Mouse (Mus musculus) erythroblast, embryonic 14.5 days (primary cell): Measurements from ENCODE around the gene Limch1. TPM values are rescaled to one million over a fixed set of nuclear protein-coding genes. Genes with fewer than 3 reads are reported as not detected.

Experiments used
- H3K27me3 ChIP-seq: 2 replicates; pipeline ENCODE4 v1.6.1; 2012; ENCODE audit warnings: inconsistent platforms; ENCODE audit not compliant: control insufficient read depth
- H3K36me3 ChIP-seq: 2 replicates; pipeline ENCODE4 v1.6.1; 2012; ENCODE audit warnings: mild to moderate bottlenecking, inconsistent platforms; ENCODE audit not compliant: control insufficient read depth
- H3K4me1 ChIP-seq: 2 replicates; pipeline ENCODE4 v1.6.1; 2012; ENCODE audit warnings: inconsistent platforms; ENCODE audit not compliant: control insufficient read depth
- H3K4me3 ChIP-seq: replicated peaks from 2 replicates; pipeline ENCODE3; 2012; ENCODE audit warnings: moderate library complexity, mild to moderate bottlenecking, inconsistent platforms
- H3K9me3 ChIP-seq: 2 replicates; pipeline ENCODE4 v1.6.1; 2012; ENCODE audit warnings: low read length, inconsistent platforms, mixed read lengths; ENCODE audit not compliant: control insufficient read depth
- GATA1 ChIP-seq: IDR thresholded peaks from 2 replicates; pipeline ENCODE4 v1.6.1; 2012; ENCODE audit warnings: low read length, inconsistent platforms, mixed read lengths
- TAL1 ChIP-seq: IDR thresholded peaks from 3 replicates; pipeline ENCODE4 v1.6.1; 2012; ENCODE audit warnings: low read length, inconsistent platforms, mixed read lengths
- polyA plus RNA-seq: library from polyadenylated mRNA; stranded (reverse); fragments of >175 nt; gene quantifications from 2 replicates; pipeline ENCODE4 v1.2.3, GENCODE M21; 2012

Limch1 gene
- polyA plus RNA-seq, 1 experiment: not detected

DNA sequence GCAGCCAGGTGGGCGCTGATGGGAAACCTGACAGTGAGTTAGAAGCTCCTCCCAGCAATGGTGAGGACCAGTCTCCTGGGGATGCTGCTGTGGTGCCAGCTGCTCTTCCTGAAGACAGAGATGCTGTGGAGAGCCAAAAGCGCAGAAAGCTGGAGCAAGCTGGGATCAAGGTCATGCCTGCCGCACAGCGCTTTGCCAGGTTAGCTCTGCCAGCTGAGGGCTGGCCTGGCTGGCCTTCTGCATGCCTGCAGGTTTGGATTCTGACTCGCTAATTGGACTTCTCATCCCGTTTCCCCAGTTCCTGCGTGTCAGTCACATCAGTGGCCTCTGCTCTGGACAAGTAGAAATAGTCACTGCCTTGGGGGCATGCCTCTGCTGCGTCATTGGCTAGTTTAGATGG is 230.0 kb downstream of the Limch1 start:
- Histone ChIP-seq H3K4me3 (no peak overlapping the region), H3K9me3 (peaks cover 7% of the 10 kb centered on the region; the same call in 1 of the 2 replicates), H3K4me1 (no peaks in the 10 kb centered on the region), H3K27me3 (no peaks in the 10 kb centered on the region), H3K36me3 (no peaks in the 10 kb centered on the region)
- TF ChIP-seq TAL1: no peak
- TF ChIP-seq GATA1: no peak

DNA sequence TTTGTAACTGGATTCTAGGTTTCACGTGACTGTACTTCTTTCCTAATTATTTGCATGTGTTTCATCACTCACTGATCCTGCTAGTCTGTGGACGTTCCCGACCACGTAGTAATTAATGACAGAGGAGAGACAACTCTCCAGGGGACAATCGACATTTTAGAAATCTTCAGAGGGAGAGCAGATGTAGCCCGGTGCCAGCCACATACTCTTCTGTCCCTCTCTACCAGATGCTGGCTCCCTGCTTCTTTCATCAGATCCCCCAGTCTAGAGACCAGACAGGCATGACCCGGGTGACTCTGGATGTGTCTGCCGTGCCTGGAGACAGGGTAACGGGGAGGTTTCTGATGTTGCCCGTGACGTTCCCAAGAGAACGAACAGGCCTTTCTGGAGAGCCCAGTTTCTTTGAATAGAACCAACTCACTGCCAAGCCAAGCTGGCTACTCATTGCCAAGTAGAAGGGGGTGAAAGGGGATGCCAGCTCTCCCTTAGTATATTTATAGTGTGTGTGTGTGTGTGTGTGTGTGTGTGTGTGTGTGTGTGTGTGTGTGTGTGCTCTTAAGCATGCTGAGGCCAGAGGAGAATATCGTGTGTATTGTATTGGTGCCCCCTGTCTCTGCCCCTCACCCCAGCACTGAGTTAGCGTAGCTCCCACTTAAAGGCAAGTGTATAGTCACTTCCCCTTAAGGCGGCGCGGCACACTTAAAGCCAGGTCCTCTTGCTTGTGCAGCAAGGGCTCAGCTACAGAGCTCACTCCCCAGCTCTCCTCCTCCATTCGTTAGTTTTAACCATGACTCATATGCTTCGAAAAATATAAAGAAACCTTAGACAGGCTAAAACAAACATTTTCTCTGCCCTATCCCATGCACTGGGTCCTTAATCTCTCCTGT is 233.9 kb downstream of the Limch1 start:
- H3K4me1 ChIP-seq: no peaks in the 10 kb centered on the region
- no peaks in the 10 kb centered on the region for H3K36me3 ChIP-seq
- H3K27me3 ChIP-seq: no peaks in the 10 kb centered on the region
- H3K4me3 ChIP-seq: no peak overlapping the region
- peaks cover 5% of the 10 kb centered on the region; the same call in 1 of the 2 replicates for H3K9me3 ChIP-seq
- TF ChIP-seq GATA1 (no peak), TAL1 (no peak)

DNA sequence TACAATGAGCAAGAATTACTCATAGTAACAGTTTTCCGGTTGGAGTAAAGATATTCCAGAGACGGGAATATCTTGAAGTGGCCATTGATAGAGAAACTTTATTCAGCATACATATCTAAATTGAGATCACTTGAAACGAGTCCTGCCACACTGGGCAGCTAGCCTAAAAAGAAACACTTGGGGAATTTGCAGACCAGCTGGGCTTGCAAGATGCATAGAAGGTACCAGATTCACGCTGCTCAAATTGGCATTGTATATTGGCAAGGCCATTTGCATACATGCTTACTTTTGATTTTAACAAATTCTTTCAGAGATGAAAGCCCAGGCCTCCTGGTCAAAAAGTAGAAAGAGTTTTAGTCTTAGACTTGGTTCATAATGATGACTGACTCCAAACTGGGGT is 235.2 kb downstream of the Limch1 start:
- Histone ChIP-seq H3K36me3 (no peaks in the 10 kb centered on the region), H3K27me3 (no peaks in the 10 kb centered on the region), H3K4me3 (no peak overlapping the region), H3K9me3 (no peaks in the 10 kb centered on the region; the same call in 1 of the 2 replicates), H3K4me1 (no peaks in the 10 kb centered on the region)
- no peak for TF ChIP-seq TAL1
- TF ChIP-seq GATA1: no peak

DNA sequence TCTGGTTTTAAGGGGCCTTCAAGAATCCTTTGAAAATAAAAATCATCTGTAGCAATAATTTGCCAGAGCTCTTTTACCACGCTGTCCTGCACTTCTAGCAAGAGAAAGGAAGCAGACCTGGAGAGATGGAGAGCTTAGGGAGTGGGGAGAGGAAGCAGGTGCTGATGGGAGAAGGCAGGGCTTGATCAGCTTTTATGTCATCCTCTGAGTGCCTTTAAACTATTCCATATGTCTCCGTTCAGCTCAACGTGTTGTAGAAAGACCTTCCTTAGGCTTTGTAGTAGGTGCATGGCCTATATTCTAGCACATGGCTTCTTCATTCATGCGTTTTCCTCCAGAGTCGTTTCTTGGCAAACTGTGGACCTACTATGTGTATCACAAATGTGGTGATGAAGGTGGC is 237.5 kb downstream of the Limch1 start:
- TF ChIP-seq GATA1 (no peak), TAL1 (no peak)
- no peaks in the 10 kb centered on the region for H3K27me3 ChIP-seq
- no peaks in the 10 kb centered on the region; the same call in 1 of the 2 replicates for H3K9me3 ChIP-seq
- H3K36me3 ChIP-seq: no peaks in the 10 kb centered on the region
- H3K4me1 ChIP-seq: no peaks in the 10 kb centered on the region
- H3K4me3 ChIP-seq: no peak overlapping the region

DNA sequence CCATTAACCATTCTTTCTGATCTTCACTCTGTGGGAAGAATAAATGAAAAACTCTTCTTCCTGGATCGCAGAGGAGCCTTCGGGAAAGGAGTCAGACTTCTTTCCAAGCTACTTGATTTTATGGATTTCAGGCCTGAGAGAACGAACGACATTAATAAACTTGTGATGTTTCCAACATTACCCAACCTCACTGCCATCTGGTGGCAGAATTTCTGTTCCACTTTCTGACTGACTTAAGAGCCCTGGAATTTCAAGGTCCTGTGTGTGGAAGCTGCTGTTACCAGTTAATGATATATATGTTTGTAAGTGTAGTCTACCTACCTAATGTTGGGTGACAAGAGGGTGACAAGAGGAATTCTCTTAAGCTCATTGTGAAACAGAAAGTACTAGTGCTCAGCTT is 243.3 kb downstream of the Limch1 start:
- Histone ChIP-seq H3K9me3 (no peaks in the 10 kb centered on the region; the same call in 1 of the 2 replicates), H3K27me3 (no peaks in the 10 kb centered on the region), H3K36me3 (no peaks in the 10 kb centered on the region), H3K4me1 (no peaks in the 10 kb centered on the region), H3K4me3 (no peak overlapping the region)
- no peak for TF ChIP-seq GATA1
- no peak for TF ChIP-seq TAL1

DNA sequence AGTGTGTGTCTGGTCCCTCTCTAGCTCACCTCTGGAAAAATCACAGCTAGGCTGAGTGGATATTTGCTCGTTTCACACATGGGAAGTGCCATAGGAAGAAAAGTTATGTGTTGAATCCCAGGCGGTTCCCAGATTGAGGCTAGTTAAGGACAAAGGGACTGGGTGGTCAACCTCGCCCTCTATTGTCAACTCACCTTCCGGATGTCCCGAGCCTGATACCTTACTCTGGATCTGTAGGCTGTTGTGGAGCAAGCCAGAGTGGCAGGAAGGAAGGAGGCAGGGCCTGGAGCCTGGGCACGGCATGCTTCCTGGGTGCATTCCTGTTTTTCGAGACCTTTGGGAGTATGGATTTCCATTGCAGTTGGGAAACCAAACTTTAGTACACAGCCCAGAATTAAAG is 243.9 kb downstream of the Limch1 start:
- H3K27me3 ChIP-seq: no peaks in the 10 kb centered on the region
- no peaks in the 10 kb centered on the region for H3K36me3 ChIP-seq
- no peaks in the 10 kb centered on the region for H3K4me1 ChIP-seq
- no peaks in the 10 kb centered on the region; the same call in 1 of the 2 replicates for H3K9me3 ChIP-seq
- TF ChIP-seq TAL1 (no peak), GATA1 (no peak)
- no peak overlapping the region for H3K4me3 ChIP-seq

DNA sequence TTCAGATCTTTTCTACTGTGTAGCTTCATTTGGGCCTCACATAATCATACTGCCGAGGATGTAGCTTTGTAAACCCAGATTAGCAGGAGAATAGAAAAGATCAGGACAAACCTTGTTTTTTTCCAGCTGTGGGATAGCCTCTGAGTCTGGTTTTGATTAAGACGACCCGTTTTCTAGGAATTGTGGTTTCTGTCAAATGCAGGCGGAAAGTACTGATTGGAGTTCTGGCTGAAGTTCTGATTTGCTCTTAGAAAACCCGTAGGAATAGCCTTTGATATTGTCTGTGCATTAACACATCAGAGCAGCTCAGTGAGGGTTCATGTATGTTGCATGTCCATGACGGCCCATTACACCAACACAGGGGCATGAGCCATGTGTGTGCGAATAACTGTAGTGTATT is 246.8 kb downstream of the Limch1 start:
- no peaks in the 10 kb centered on the region for H3K36me3 ChIP-seq
- no peak for TF ChIP-seq TAL1
- no peak for TF ChIP-seq GATA1
- peaks cover 13% of the 10 kb centered on the region for H3K27me3 ChIP-seq
- no peaks in the 10 kb centered on the region for H3K9me3 ChIP-seq
- no peaks in the 10 kb centered on the region for H3K4me1 ChIP-seq
- H3K4me3 ChIP-seq: no peak overlapping the region

DNA sequence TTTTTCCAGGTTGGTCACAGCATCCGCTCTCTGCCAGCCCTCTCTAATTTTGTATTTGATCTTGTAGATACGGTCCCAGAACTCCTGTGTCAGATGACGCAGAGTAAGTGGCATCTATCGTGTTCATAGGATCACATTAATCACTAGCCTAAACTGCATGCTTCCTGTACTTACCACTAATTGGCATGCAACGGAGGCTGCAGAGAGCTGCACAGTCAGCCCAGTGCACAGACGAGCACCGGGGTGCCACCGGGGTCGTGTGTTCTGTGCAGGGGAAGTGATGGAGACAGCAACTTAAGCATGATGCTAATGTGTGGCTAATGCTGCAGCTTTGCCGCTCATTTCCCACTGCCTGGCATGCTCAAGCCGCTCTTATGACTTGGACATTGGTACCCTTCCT is 247.4 kb downstream of the Limch1 start:
- no peaks in the 10 kb centered on the region for H3K9me3 ChIP-seq
- no peak for TF ChIP-seq TAL1
- no peak for TF ChIP-seq GATA1
- H3K4me1 ChIP-seq: no peaks in the 10 kb centered on the region
- peaks cover 19% of the 10 kb centered on the region for H3K27me3 ChIP-seq
- H3K36me3 ChIP-seq: no peaks in the 10 kb centered on the region
- no peak overlapping the region for H3K4me3 ChIP-seq

DNA sequence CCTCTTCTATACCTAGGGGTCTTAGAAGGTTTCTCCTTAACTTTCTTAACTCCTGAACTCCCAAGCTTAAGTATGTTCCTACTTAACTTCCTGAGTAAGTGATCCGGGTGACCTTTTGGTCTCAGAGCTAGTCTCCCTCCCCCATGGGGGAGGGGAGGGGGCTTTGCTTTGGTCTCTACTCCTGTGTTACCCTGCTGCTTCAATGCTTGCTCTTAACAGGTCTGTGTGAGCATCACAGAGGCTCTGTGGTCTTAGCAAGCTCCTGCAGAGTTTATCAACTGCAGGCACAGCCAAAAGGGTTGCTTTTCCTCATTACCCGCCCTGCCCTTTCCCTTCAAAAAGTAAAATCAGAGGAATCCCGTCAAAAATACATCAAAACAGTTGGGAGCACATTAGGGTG is 250.5 kb downstream of the Limch1 start:
- no peaks in the 10 kb centered on the region for H3K36me3 ChIP-seq
- peaks cover 21% of the 10 kb centered on the region for H3K27me3 ChIP-seq
- no peaks in the 10 kb centered on the region for H3K9me3 ChIP-seq
- no peak overlapping the region for H3K4me3 ChIP-seq
- no peaks in the 10 kb centered on the region for H3K4me1 ChIP-seq
- TF ChIP-seq TAL1 (no peak), GATA1 (no peak)
